Comparison of ENCODE assay signal across 19 mouse cellular contexts in genomic region chr12:21409651-21410050, GRCm38 (mm10).
"Had no signal": no experiment of that assay in that cellular context is flagged by ENCODE, and none has a peak within 500 bp of the region (broad histone marks: within the 10 kb centered on the region; RNA-seq: fewer than 3 reads in every experiment).

No protein-coding gene starts in this region.

- H3K9me3 ChIP-seq: stomach, embryonic 15.5 days had no signal

- H3K4me1 ChIP-seq: limb, embryonic 13.5 days; midbrain, embryonic 10.5 days; neural tube, embryonic 12.5 days; stomach, embryonic 15.5 days had no signal

- H3K27me3 ChIP-seq: limb, embryonic 13.5 days; neural tube, embryonic 12.5 days; stomach, embryonic 15.5 days had no signal

- DNase-seq: kidney, adult 8-10 months; kidney, postnatal 36 days; layer of hippocampus, adult 9-11 months; layer of hippocampus, postnatal 36 days; left cerebral cortex, postnatal 4 days; lung, embryonic 14.5 days; lung, postnatal 10 days; lung, postnatal 4 days; midbrain, embryonic 14.5 days; right cerebral cortex, postnatal 4 days; thymus, adult 2 months; thymus, postnatal 4 days had no signal

- H3K27ac ChIP-seq: kidney, postnatal 0 days; limb, embryonic 13.5 days; liver, embryonic 14.5 days; midbrain, embryonic 10.5 days; neural tube, embryonic 12.5 days; stomach, embryonic 15.5 days had no signal

- H3K4me2 ChIP-seq: limb, embryonic 13.5 days; lung, embryonic 14.5 days; neural tube, embryonic 12.5 days; stomach, embryonic 15.5 days had no signal

- H3K9ac ChIP-seq: limb, embryonic 13.5 days; liver, embryonic 14.5 days; lung, embryonic 14.5 days; neural tube, embryonic 12.5 days; stomach, embryonic 15.5 days had no signal

- H3K4me3 ChIP-seq: limb, embryonic 13.5 days; midbrain, embryonic 10.5 days; myocyte; neural tube, embryonic 12.5 days; stomach, embryonic 15.5 days had no signal
